Mouse (Mus musculus) embryonic facial prominence, embryonic 14.5 days (tissue): ENCODE measurements around the gene P2rx6. TPM values are rescaled to one million over a fixed set of nuclear protein-coding genes. Genes with fewer than 3 reads are reported as not detected.

Experiments used
- ATAC-seq: fragments of 200-750 bp; cut with Nextera tagmentation; 2 replicates; pipeline ENCODE4 v1.8.0; 2017; ENCODE audit warnings: low read depth, moderate number of reproducible peaks, moderate TSS enrichment
- DNase-seq: peaks from one replicate; pipeline ENCODE4 v3.0.0-alpha.2; 2015; ENCODE audit warnings: low spot score
- H3K27ac ChIP-seq: fragments of 300-500 bp; sonication (generic); replicated peaks from 2 replicates; pipeline ENCODE4 v1.5.1; 2014; ENCODE audit warnings: low read depth, mild to moderate bottlenecking, low read length, moderate library complexity
- H3K27me3 ChIP-seq: fragments of 300-500 bp; sonication (generic); replicated peaks from 2 replicates; pipeline ENCODE4 v1.6.1; 2014; ENCODE audit warnings: low read length; ENCODE audit not compliant: control insufficient read depth, insufficient read depth
- H3K36me3 ChIP-seq: fragments of 300-500 bp; sonication (generic); 2 replicates; pipeline ENCODE4 v1.6.1; 2014; ENCODE audit warnings: low read length, mixed read lengths; ENCODE audit not compliant: control insufficient read depth, insufficient read depth
- H3K4me1 ChIP-seq: fragments of 300-500 bp; sonication (generic); 2 replicates; pipeline ENCODE4 v1.6.1; 2014; ENCODE audit warnings: antibody characterized with exemption, low read length; ENCODE audit not compliant: control insufficient read depth, insufficient read depth
- H3K4me2 ChIP-seq: fragments of 300-500 bp; sonication (generic); 2 replicates; pipeline ENCODE4 v1.6.1; 2014; ENCODE audit warnings: low read depth, mild to moderate bottlenecking, low read length, moderate library complexity, mixed read lengths
- H3K4me3 ChIP-seq: fragments of 300-500 bp; sonication (generic); 2 replicates; pipeline ENCODE4 v1.5.1; 2014; ENCODE audit warnings: low read depth, mild to moderate bottlenecking, low read length
- H3K9ac ChIP-seq: fragments of 300-500 bp; sonication (generic); 2 replicates; pipeline ENCODE4 v1.6.1; 2014; ENCODE audit warnings: low read depth, mild to moderate bottlenecking, low read length, moderate library complexity, mixed read lengths
- H3K9me3 ChIP-seq: fragments of 300-500 bp; sonication (generic); 2 replicates; pipeline ENCODE4 v1.6.1; 2016; ENCODE audit warnings: low read length; ENCODE audit not compliant: control insufficient read depth
- WGBS: fragments of 180-500 bp; shearing (Covaris S2); extraction: QIAGEN DNeasy Blood & Tissue Kit; methylation state at CpG from one replicate; pipeline ENCODE4 v1.1.7; 2014; 5-methylcytosine and 5-hydroxymethylcytosine counted together
- polyA plus RNA-seq: library from polyadenylated mRNA; unstranded; fragments of >200 nt; fragmentation: Nextera tagmentation; extraction: Ambion mirVana; gene quantifications from 2 replicates; pipeline ENCODE4 v1.2.1, GENCODE M21; 2014

The P2rx6 gene
- 0.84 and 1.5 TPM in 2 replicates for polyA plus RNA-seq

- H3K4me2 ChIP-seq: peak within 1 kb of the TSS; percentile 57
- peaks cover 9% of the 10 kb centered on the region for H3K27me3 ChIP-seq
- H3K9ac ChIP-seq: peak within 1 kb of the TSS; percentile 37
- H3K9me3 ChIP-seq: no peaks in the 10 kb centered on the region
- ATAC-seq (peak; percentile 67; the same call in 1 of the 2 replicates), DNase-seq (peak; percentile 74)
- peaks cover 20% of the 10 kb centered on the region for H3K4me1 ChIP-seq
- H3K27ac ChIP-seq: peak within 1 kb of the TSS; percentile 65; the same call in 1 of the 2 replicates
- peak within 1 kb of the TSS; percentile 27 for H3K4me3 ChIP-seq
- under 1% methylated on average over 10 of the region's 10 CpGs for WGBS
- no peaks in the 10 kb centered on the region for H3K36me3 ChIP-seq
Observed at GRCm38 (mm10) chr16:17561751-17562208, at the start of gene P2rx6. Gene P2rx6 (plus strand): TSS chr16:17561885.

- Histone ChIP-seq H3K36me3 (peaks cover 92% of the 10 kb centered on the region), H3K9me3 (no peaks in the 10 kb centered on the region), H3K4me2 (no peak overlapping the region), H3K27me3 (no peaks in the 10 kb centered on the region), H3K9ac (no peak overlapping the region), H3K4me3 (no peak overlapping the region), H3K4me1 (no peaks in the 10 kb centered on the region), H3K27ac (no peak overlapping the region)
- DNase-seq (no peak), ATAC-seq (no peak)
- 71% methylated on average over 2 of the region's 2 CpGs for WGBS
Observed at GRCm38 (mm10) chr16:17518910-17519309, 42.8 kb upstream of the P2rx6 start.

- Histone ChIP-seq H3K4me2 (no peak overlapping the region), H3K9ac (no peak overlapping the region), H3K4me1 (no peaks in the 10 kb centered on the region), H3K9me3 (no peaks in the 10 kb centered on the region), H3K27me3 (no peaks in the 10 kb centered on the region), H3K36me3 (peaks cover 99% of the 10 kb centered on the region), H3K27ac (no peak overlapping the region), H3K4me3 (no peak overlapping the region)
- DNase-seq: no peak
- ATAC-seq: no peak
- 91% methylated on average over 11 of the region's 11 CpGs for WGBS
Observed at GRCm38 (mm10) chr16:17524156-17524555, 37.5 kb upstream of the P2rx6 start.

GRCm38 (mm10) chr16:17525524-17525923, 36.2 kb upstream of the P2rx6 start:
- Histone ChIP-seq H3K27ac (no peak overlapping the region), H3K4me1 (peaks cover 6% of the 10 kb centered on the region; the same call in 1 of the 2 replicates), H3K9me3 (no peaks in the 10 kb centered on the region), H3K4me2 (no peak overlapping the region), H3K27me3 (no peaks in the 10 kb centered on the region), H3K36me3 (peaks cover 89% of the 10 kb centered on the region), H3K9ac (no peak overlapping the region), H3K4me3 (no peak overlapping the region)
- ATAC-seq (no peak), DNase-seq (no peak)
- 84% methylated on average over 3 of the region's 3 CpGs for WGBS

GRCm38 (mm10) chr16:17526223-17526622, 35.5 kb upstream of the P2rx6 start:
- no peak overlapping the region for H3K9ac ChIP-seq
- H3K4me1 ChIP-seq: peaks cover 6% of the 10 kb centered on the region; the same call in 1 of the 2 replicates
- no peaks in the 10 kb centered on the region for H3K9me3 ChIP-seq
- DNase-seq (no peak), ATAC-seq (no peak)
- no peak overlapping the region for H3K27ac ChIP-seq
- H3K4me2 ChIP-seq: no peak overlapping the region
- 90% methylated on average over 6 of the region's 6 CpGs for WGBS
- peaks cover 82% of the 10 kb centered on the region for H3K36me3 ChIP-seq
- H3K4me3 ChIP-seq: no peak overlapping the region
- H3K27me3 ChIP-seq: no peaks in the 10 kb centered on the region

GRCm38 (mm10) chr16:17527606-17528005, 34.1 kb upstream of the P2rx6 start:
- H3K4me2 ChIP-seq: no peak overlapping the region
- DNase-seq (no peak), ATAC-seq (no peak)
- no peak overlapping the region for H3K9ac ChIP-seq
- H3K4me1 ChIP-seq: peaks cover 11% of the 10 kb centered on the region; the same call in 1 of the 2 replicates
- peaks cover 68% of the 10 kb centered on the region for H3K36me3 ChIP-seq
- H3K4me3 ChIP-seq: no peak overlapping the region
- no peak overlapping the region for H3K27ac ChIP-seq
- no peaks in the 10 kb centered on the region for H3K27me3 ChIP-seq
- H3K9me3 ChIP-seq: no peaks in the 10 kb centered on the region

- H3K9me3 ChIP-seq: no peaks in the 10 kb centered on the region
- no peak overlapping the region for H3K9ac ChIP-seq
- no peaks in the 10 kb centered on the region for H3K27me3 ChIP-seq
- no peak for ATAC-seq
- WGBS: 88% methylated on average over 13 of the region's 13 CpGs
- H3K36me3 ChIP-seq: peaks cover 62% of the 10 kb centered on the region
- no peak overlapping the region for H3K4me3 ChIP-seq
- no peak overlapping the region for H3K27ac ChIP-seq
- H3K4me2 ChIP-seq: no peak overlapping the region
- DNase-seq: no peak
- H3K4me1 ChIP-seq: peaks cover 11% of the 10 kb centered on the region; the same call in 1 of the 2 replicates
Observed at GRCm38 (mm10) chr16:17528276-17528675, 33.4 kb upstream of the P2rx6 start.

GRCm38 (mm10) chr16:17529981-17530586, 31.6 kb upstream of the P2rx6 start:
- DNase-seq (no peak), ATAC-seq (no peak)
- H3K36me3 ChIP-seq: peaks cover 45% of the 10 kb centered on the region
- peak overlapping the region; percentile 65 for H3K4me3 ChIP-seq
- no peaks in the 10 kb centered on the region for H3K9me3 ChIP-seq
- H3K9ac ChIP-seq: peak overlapping the region; percentile 82
- 14% methylated on average over 17 of the region's 17 CpGs for WGBS
- peaks cover 11% of the 10 kb centered on the region; the same call in 1 of the 2 replicates for H3K4me1 ChIP-seq
- peak overlapping the region; percentile 70 for H3K4me2 ChIP-seq
- H3K27me3 ChIP-seq: no peaks in the 10 kb centered on the region
- H3K27ac ChIP-seq: peak overlapping the region; percentile 97
